Mouse (Mus musculus) liver, embryonic 18 days (tissue): Measurements from ENCODE around the gene Med23. TPM values are rescaled to one million over a fixed set of nuclear protein-coding genes. Genes with fewer than 3 reads are reported as not detected.

Experiments used
- polyA plus RNA-seq: library from polyadenylated mRNA; depleted of rRNA; stranded (reverse); fragments of >200 nt; gene quantifications from 2 replicates; pipeline ENCODE4 v1.2.3, GENCODE M21; 2012; rRNA removed

Med23 gene
- polyA plus RNA-seq: 6.4 and 7.2 TPM in 2 replicates

GRCm38 (mm10) chr10:24869760-24870290, at the start of gene Med23:
Gene Med23, plus strand, starts transcription at chr10:24869986.

GRCm38 (mm10) chr10:24842676-24843075, 27.1 kb upstream of the Med23 start, which contains the start of gene Enpp3:
Gene Enpp3, minus strand, starts transcription at chr10:24842823.

GRCm38 (mm10) chr10:24926962-24927720, 57.4 kb downstream of the Med23 start, which contains the start of gene Arg1:
Gene Arg1, minus strand, starts transcription at chr10:24927484.

Other genes starting within 250 kb of the Med23 start
- 1.4 and 1.9 TPM in 2 replicates for gene Enpp1, start 157.8 kb upstream of the Med23 start, polyA plus RNA-seq
- gene Enpp3, start 27.2 kb upstream of the Med23 start, polyA plus RNA-seq: 2.6 and 2.7 TPM in 2 replicates
- gene Arg1, start 57.5 kb downstream of the Med23 start, polyA plus RNA-seq: 370 and 386 TPM in 2 replicates